Mouse (Mus musculus) intestine, embryonic 16.5 days (tissue): ENCODE measurements at regions not wholly inside any gene's neighbourhood (a gene's known extent, or its start where the extent isn't known, plus 50 kb on each side); places are given as distances from the start of the nearest gene placed in this dataset.

Source experiments
- ATAC-seq: fragments of 200-750 bp; cut with Nextera tagmentation; 2 replicates; pipeline ENCODE4 v1.8.0; 2017; ENCODE audit warnings: moderate TSS enrichment, moderate library complexity
- H3K27ac ChIP-seq: fragments of 300-500 bp; sonication (generic); 2 replicates; pipeline ENCODE4 v1.5.1; 2014; ENCODE audit warnings: mild to moderate bottlenecking, low read length
- H3K27me3 ChIP-seq: fragments of 300-500 bp; sonication (generic); replicated peaks from 2 replicates; pipeline ENCODE4 v1.6.1; 2014; ENCODE audit warnings: low read length, control low read depth, mixed read lengths; ENCODE audit not compliant: control insufficient read depth, insufficient read depth
- H3K36me3 ChIP-seq: fragments of 300-500 bp; sonication (generic); 2 replicates; pipeline ENCODE4 v1.6.1; 2014; ENCODE audit warnings: low read length, control low read depth; ENCODE audit not compliant: control insufficient read depth, insufficient read depth
- H3K4me1 ChIP-seq: fragments of 300-500 bp; sonication (generic); 2 replicates; pipeline ENCODE4 v1.6.1; 2014; ENCODE audit warnings: low read length, control low read depth, mixed read lengths; ENCODE audit not compliant: control insufficient read depth, insufficient read depth
- H3K4me2 ChIP-seq: fragments of 300-500 bp; sonication (generic); 2 replicates; pipeline ENCODE4 v1.6.1; 2014; ENCODE audit warnings: low read depth, low read length, control low read depth
- H3K4me3 ChIP-seq: fragments of 300-500 bp; sonication (generic); 2 replicates; pipeline ENCODE4 v1.5.1; 2014; ENCODE audit warnings: mild to moderate bottlenecking, low read length
- H3K9ac ChIP-seq: fragments of 300-500 bp; sonication (generic); 2 replicates; pipeline ENCODE4 v1.6.1; 2014; ENCODE audit warnings: low read depth, low read length
- H3K9me3 ChIP-seq: fragments of 300-500 bp; sonication (generic); 2 replicates; pipeline ENCODE4 v1.6.1; 2016; ENCODE audit warnings: low read length, control low read depth; ENCODE audit not compliant: control insufficient read depth
- WGBS: fragments of 180-500 bp; shearing (Covaris S2); extraction: QIAGEN DNeasy Blood & Tissue Kit; methylation state at CpG from one replicate; pipeline ENCODE4 v1.1.7; 2014; 5-methylcytosine and 5-hydroxymethylcytosine counted together

- H3K4me2 ChIP-seq = no peak overlapping the region
- H3K4me3 ChIP-seq = no peak overlapping the region
- peaks cover 2% of the 10 kb centered on the region; the same call in 1 of the 2 replicates for H3K4me1 ChIP-seq
- 56% methylated on average over 4 of the region's 4 CpGs for WGBS
- ATAC-seq = no peak
- no peaks in the 10 kb centered on the region for H3K36me3 ChIP-seq
- H3K9me3 ChIP-seq = no peaks in the 10 kb centered on the region
- no peak overlapping the region for H3K9ac ChIP-seq
- H3K27ac ChIP-seq = no peak overlapping the region
- H3K27me3 ChIP-seq = no peaks in the 10 kb centered on the region
Measured at GRCm38 (mm10) chr8:44273300-44273699, 563.5 kb upstream of the Adam34 start.

GRCm38 (mm10) chr8:44318216-44318615, 608.4 kb upstream of the Adam34 start:
- Histone ChIP-seq H3K36me3 (no peaks in the 10 kb centered on the region), H3K4me2 (no peak overlapping the region), H3K27ac (no peak overlapping the region), H3K9ac (no peak overlapping the region), H3K4me1 (no peaks in the 10 kb centered on the region), H3K27me3 (no peaks in the 10 kb centered on the region), H3K4me3 (no peak overlapping the region), H3K9me3 (no peaks in the 10 kb centered on the region)
- peak; percentile 89 for ATAC-seq

- 69% methylated on average over 6 of the region's 6 CpGs for WGBS
Measured at GRCm38 (mm10) chr8:44334323-44334993, 600.8 kb upstream of the Fat1 start.

GRCm38 (mm10) chr8:44343401-44343800, 591.8 kb upstream of the Fat1 start:
- no peak overlapping the region for H3K4me2 ChIP-seq
- H3K36me3 ChIP-seq = no peaks in the 10 kb centered on the region
- no peaks in the 10 kb centered on the region for H3K27me3 ChIP-seq
- no peak overlapping the region for H3K27ac ChIP-seq
- H3K9me3 ChIP-seq = no peaks in the 10 kb centered on the region
- 82% methylated on average over 2 of the region's 2 CpGs for WGBS
- no peak overlapping the region for H3K9ac ChIP-seq
- no peaks in the 10 kb centered on the region for H3K4me1 ChIP-seq
- no peak for ATAC-seq
- H3K4me3 ChIP-seq = no peak overlapping the region

More at GRCm38 (mm10) chr8:44334323-44334993, 600.8 kb upstream of the Fat1 start:
- Histone ChIP-seq H3K4me1 (no peaks in the 10 kb centered on the region), H3K4me3 (no peak overlapping the region), H3K27me3 (no peaks in the 10 kb centered on the region), H3K36me3 (no peaks in the 10 kb centered on the region), H3K4me2 (no peak overlapping the region), H3K27ac (no peak overlapping the region), H3K9ac (no peak overlapping the region), H3K9me3 (no peaks in the 10 kb centered on the region)
- no peak for ATAC-seq

GRCm38 (mm10) chr8:44343924-44344323, 591.3 kb upstream of the Fat1 start:
- Histone ChIP-seq H3K4me3 (no peak overlapping the region), H3K4me1 (no peaks in the 10 kb centered on the region), H3K36me3 (no peaks in the 10 kb centered on the region), H3K9me3 (no peaks in the 10 kb centered on the region), H3K4me2 (no peak overlapping the region), H3K9ac (no peak overlapping the region), H3K27ac (no peak overlapping the region), H3K27me3 (no peaks in the 10 kb centered on the region)
- 51% methylated on average over 2 of the region's 2 CpGs for WGBS
- ATAC-seq = no peak

- Histone ChIP-seq H3K4me2 (no peak overlapping the region), H3K36me3 (no peaks in the 10 kb centered on the region), H3K4me1 (no peaks in the 10 kb centered on the region), H3K27ac (no peak overlapping the region), H3K9ac (no peak overlapping the region), H3K9me3 (no peaks in the 10 kb centered on the region), H3K4me3 (no peak overlapping the region), H3K27me3 (no peaks in the 10 kb centered on the region)
- 75% methylated on average over 1 of the region's 1 CpGs for WGBS
- ATAC-seq = no peak
Measured at GRCm38 (mm10) chr8:44347412-44347811, 587.8 kb upstream of the Fat1 start.

- no peak overlapping the region for H3K9ac ChIP-seq
- no peak for ATAC-seq
- H3K36me3 ChIP-seq = no peaks in the 10 kb centered on the region
- H3K9me3 ChIP-seq = no peaks in the 10 kb centered on the region
- 49% methylated on average over 6 of the region's 6 CpGs for WGBS
- H3K27ac ChIP-seq = no peak overlapping the region
- H3K27me3 ChIP-seq = no peaks in the 10 kb centered on the region
- no peak overlapping the region for H3K4me3 ChIP-seq
- no peaks in the 10 kb centered on the region for H3K4me1 ChIP-seq
- no peak overlapping the region for H3K4me2 ChIP-seq
Measured at GRCm38 (mm10) chr8:44373987-44374386, 561.3 kb upstream of the Fat1 start.

GRCm38 (mm10) chr8:44377731-44378130, 557.5 kb upstream of the Fat1 start:
- ATAC-seq = peak; percentile 97

GRCm38 (mm10) chr8:44408462-44408861, 526.8 kb upstream of the Fat1 start:
- no peak overlapping the region for H3K4me3 ChIP-seq
- H3K9me3 ChIP-seq = no peaks in the 10 kb centered on the region
- no peaks in the 10 kb centered on the region for H3K36me3 ChIP-seq
- H3K4me1 ChIP-seq = no peaks in the 10 kb centered on the region
- WGBS = 95% methylated on average over 6 of the region's 6 CpGs
- no peak overlapping the region for H3K9ac ChIP-seq
- no peak for ATAC-seq
- no peaks in the 10 kb centered on the region for H3K27me3 ChIP-seq
- no peak overlapping the region for H3K4me2 ChIP-seq
- H3K27ac ChIP-seq = no peak overlapping the region

More at GRCm38 (mm10) chr8:44377731-44378130, 557.5 kb upstream of the Fat1 start:
- Histone ChIP-seq H3K9me3 (no peaks in the 10 kb centered on the region), H3K4me1 (no peaks in the 10 kb centered on the region), H3K27me3 (no peaks in the 10 kb centered on the region), H3K27ac (no peak overlapping the region), H3K4me2 (no peak overlapping the region), H3K9ac (no peak overlapping the region), H3K4me3 (no peak overlapping the region), H3K36me3 (no peaks in the 10 kb centered on the region)
- 53% methylated on average over 3 of the region's 3 CpGs for WGBS

GRCm38 (mm10) chr8:44410261-44410660, 525.0 kb upstream of the Fat1 start:
- Histone ChIP-seq H3K4me3 (no peak overlapping the region), H3K9ac (no peak overlapping the region), H3K27me3 (no peaks in the 10 kb centered on the region), H3K9me3 (no peaks in the 10 kb centered on the region), H3K27ac (no peak overlapping the region), H3K4me1 (no peaks in the 10 kb centered on the region), H3K4me2 (no peak overlapping the region), H3K36me3 (no peaks in the 10 kb centered on the region)
- no peak for ATAC-seq
- 93% methylated on average over 3 of the region's 3 CpGs for WGBS
